Mouse (Mus musculus): ENCODE results near the gene Triobp.

The Triobp gene

GRCm38 (mm10) chr15:78947657-78948056 lies at the start of gene Triobp:
Gene Triobp, plus strand, starts transcription at chr15:78947724.
- in situ Hi-C loops (cut with MboI; ENCODE audit: low sequenced_read_pairs): no loop called here

GRCm38 (mm10) chr15:78898507-78899001 lies 49.0 kb upstream of the Triobp start:
- in situ Hi-C loops (cut with MboI; ENCODE audit: low sequenced_read_pairs): no loop called here

- in situ Hi-C loops (cut with MboI; ENCODE audit: low sequenced_read_pairs): no loop called here
Observed at GRCm38 (mm10) chr15:78899409-78899739, 48.1 kb upstream of the Triobp start, which contains the start of gene Gm49510. Gene Gm49510, plus strand, starts transcription at chr15:78899667.

GRCm38 (mm10) chr15:78899740-78900584 lies 47.6 kb upstream of the Triobp start, which contains the start of gene Sh3bp1:
Gene Sh3bp1, plus strand, starts transcription at chr15:78899768.
- in situ Hi-C loops (cut with MboI; ENCODE audit: low sequenced_read_pairs): no loop called here

- in situ Hi-C loops (cut with MboI; ENCODE audit: low sequenced_read_pairs): no loop called here
Observed at GRCm38 (mm10) chr15:78900585-78901421, 46.7 kb upstream of the Triobp start.

GRCm38 (mm10) chr15:78901422-78901789 lies 46.1 kb upstream of the Triobp start:
- in situ Hi-C loops (cut with MboI; ENCODE audit: low sequenced_read_pairs): no loop called here

- in situ Hi-C loops (cut with MboI; ENCODE audit: low sequenced_read_pairs): no loop called here
Observed at GRCm38 (mm10) chr15:78903243-78903642, 44.3 kb upstream of the Triobp start.

GRCm38 (mm10) chr15:78908399-78908798 lies 39.1 kb upstream of the Triobp start:
- in situ Hi-C loops (cut with MboI; ENCODE audit: low sequenced_read_pairs): no loop called here

GRCm38 (mm10) chr15:78908982-78909381 lies 38.5 kb upstream of the Triobp start:
- in situ Hi-C loops (cut with MboI; ENCODE audit: low sequenced_read_pairs): no loop called here

GRCm38 (mm10) chr15:78912040-78912439 lies 35.5 kb upstream of the Triobp start:
- in situ Hi-C loops (cut with MboI; ENCODE audit: low sequenced_read_pairs): no loop called here

GRCm38 (mm10) chr15:78913632-78914090 lies 33.9 kb upstream of the Triobp start, which contains the start of gene Pdxp:
Gene Pdxp, plus strand, starts transcription at chr15:78913919.
- in situ Hi-C loops (cut with MboI; ENCODE audit: low sequenced_read_pairs): no loop called here

- in situ Hi-C loops (cut with MboI; ENCODE audit: low sequenced_read_pairs): no loop called here
Observed at GRCm38 (mm10) chr15:78914091-78914822, 33.3 kb upstream of the Triobp start.

GRCm38 (mm10) chr15:78914823-78915659 lies 32.5 kb upstream of the Triobp start:
- in situ Hi-C loops (cut with MboI; ENCODE audit: low sequenced_read_pairs): no loop called here

GRCm38 (mm10) chr15:78915660-78916017 lies 31.9 kb upstream of the Triobp start:
- in situ Hi-C loops (cut with MboI; ENCODE audit: low sequenced_read_pairs): no loop called here

GRCm38 (mm10) chr15:78916052-78916826 lies 31.3 kb upstream of the Triobp start:
- in situ Hi-C loops (cut with MboI; ENCODE audit: low sequenced_read_pairs): no loop called here

GRCm38 (mm10) chr15:78918126-78918525 lies 29.4 kb upstream of the Triobp start:
- in situ Hi-C loops (cut with MboI; ENCODE audit: low sequenced_read_pairs): no loop called here

GRCm38 (mm10) chr15:78919914-78920313 lies 27.6 kb upstream of the Triobp start:
- in situ Hi-C loops (cut with MboI; ENCODE audit: low sequenced_read_pairs): no loop called here

- in situ Hi-C loops (cut with MboI; ENCODE audit: low sequenced_read_pairs): no loop called here
Observed at GRCm38 (mm10) chr15:78922700-78923099, 24.8 kb upstream of the Triobp start.

- in situ Hi-C loops (cut with MboI; ENCODE audit: low sequenced_read_pairs): no loop called here
Observed at GRCm38 (mm10) chr15:78923585-78923984, 23.9 kb upstream of the Triobp start.

Measured in CH12F3 (cell line).